Mouse (Mus musculus): ENCODE measurements at regions not wholly inside any gene's neighbourhood (a gene's known extent, or its start where the extent isn't known, plus 50 kb on each side); places are given as distances from the start of the nearest gene placed in this dataset.

- no peaks in the 10 kb centered on the region for H3K9me3 ChIP-seq
- H3K36me3 ChIP-seq: no peaks in the 10 kb centered on the region
- 86% methylated on average over 4 of the region's 4 CpGs for WGBS
- no peaks in the 10 kb centered on the region for H3K4me1 ChIP-seq (replicated peaks)
- no peak for ATAC-seq (ENCODE audit: insufficient number of reproducible peaks, insufficient read depth, low FRiP score, low TSS enrichment, low read depth)
- H3K27me3 ChIP-seq: no peaks in the 10 kb centered on the region
- H3K4me3 ChIP-seq (replicated peaks): no peak overlapping the region
- no peak overlapping the region for H3K9ac ChIP-seq (replicated peaks)
- no peak overlapping the region for H3K4me2 ChIP-seq
- no peak overlapping the region for H3K27ac ChIP-seq
These were observed 416.9 kb downstream of the Pik3r1 start for GRCm38 (mm10) chr13:101351123-101351522.

- no peaks in the 10 kb centered on the region for H3K9me3 ChIP-seq
- ATAC-seq (ENCODE audit: insufficient number of reproducible peaks, insufficient read depth, low FRiP score, low TSS enrichment, low read depth): no peak
- no peaks in the 10 kb centered on the region for H3K36me3 ChIP-seq
- H3K4me1 ChIP-seq (replicated peaks): no peaks in the 10 kb centered on the region
- no peak overlapping the region for H3K27ac ChIP-seq
- no peaks in the 10 kb centered on the region for H3K27me3 ChIP-seq
- no peak overlapping the region for H3K9ac ChIP-seq (replicated peaks)
- 93% methylated on average over 2 of the region's 2 CpGs for WGBS
- no peak overlapping the region for H3K4me3 ChIP-seq (replicated peaks)
- no peak overlapping the region for H3K4me2 ChIP-seq
These were observed 418.7 kb downstream of the Pik3r1 start for GRCm38 (mm10) chr13:101349354-101349753.

GRCm38 (mm10) chr13:101338280-101338872 is 429.6 kb downstream of the Pik3r1 start:
- no peaks in the 10 kb centered on the region for H3K4me1 ChIP-seq (replicated peaks)
- H3K9me3 ChIP-seq: no peaks in the 10 kb centered on the region
- H3K27ac ChIP-seq: no peak overlapping the region
- no peaks in the 10 kb centered on the region for H3K27me3 ChIP-seq
- no peak for ATAC-seq (ENCODE audit: insufficient number of reproducible peaks, insufficient read depth, low FRiP score, low TSS enrichment, low read depth)
- H3K4me2 ChIP-seq: no peak overlapping the region
- no peaks in the 10 kb centered on the region for H3K36me3 ChIP-seq
- no peak overlapping the region for H3K4me3 ChIP-seq (replicated peaks)
- 78% methylated on average over 3 of the region's 3 CpGs for WGBS
- H3K9ac ChIP-seq (replicated peaks): no peak overlapping the region

- Histone ChIP-seq H3K27ac (no peak overlapping the region), H3K4me2 (no peak overlapping the region), H3K36me3 (no peaks in the 10 kb centered on the region), H3K9ac (replicated peaks) (no peak overlapping the region), H3K27me3 (no peaks in the 10 kb centered on the region), H3K9me3 (no peaks in the 10 kb centered on the region), H3K4me1 (replicated peaks) (peaks cover 11% of the 10 kb centered on the region), H3K4me3 (replicated peaks) (no peak overlapping the region)
- 69% methylated on average over 4 of the region's 4 CpGs for WGBS
- no peak for ATAC-seq (ENCODE audit: insufficient number of reproducible peaks, insufficient read depth, low FRiP score, low TSS enrichment, low read depth)
These were observed 449.4 kb downstream of the Pik3r1 start for GRCm38 (mm10) chr13:101318621-101319020.

GRCm38 (mm10) chr13:101316336-101316735 is 451.7 kb downstream of the Pik3r1 start:
- ATAC-seq (ENCODE audit: insufficient number of reproducible peaks, insufficient read depth, low FRiP score, low TSS enrichment, low read depth): no peak
- no peaks in the 10 kb centered on the region for H3K36me3 ChIP-seq
- H3K9ac ChIP-seq (replicated peaks): no peak overlapping the region
- H3K9me3 ChIP-seq: no peaks in the 10 kb centered on the region
- no peaks in the 10 kb centered on the region for H3K27me3 ChIP-seq
- H3K4me1 ChIP-seq (replicated peaks): peaks cover 17% of the 10 kb centered on the region
- no peak overlapping the region for H3K4me3 ChIP-seq (replicated peaks)
- no peak overlapping the region for H3K4me2 ChIP-seq
- WGBS: 66% methylated on average over 4 of the region's 4 CpGs
- H3K27ac ChIP-seq: no peak overlapping the region

- Histone ChIP-seq H3K27me3 (no peaks in the 10 kb centered on the region), H3K4me3 (replicated peaks) (no peak overlapping the region), H3K9ac (replicated peaks) (no peak overlapping the region), H3K36me3 (no peaks in the 10 kb centered on the region), H3K27ac (no peak overlapping the region), H3K4me1 (replicated peaks) (peaks cover 22% of the 10 kb centered on the region), H3K4me2 (no peak overlapping the region), H3K9me3 (no peaks in the 10 kb centered on the region)
- no peak for ATAC-seq (ENCODE audit: insufficient number of reproducible peaks, insufficient read depth, low FRiP score, low TSS enrichment, low read depth)
These were observed 454.0 kb downstream of the Pik3r1 start for GRCm38 (mm10) chr13:101314040-101314439.

GRCm38 (mm10) chr13:101311634-101312314 is 456.2 kb downstream of the Pik3r1 start:
- Histone ChIP-seq H3K4me2 (no peak overlapping the region), H3K9ac (replicated peaks) (no peak overlapping the region), H3K4me3 (replicated peaks) (no peak overlapping the region), H3K27ac (no peak overlapping the region), H3K9me3 (no peaks in the 10 kb centered on the region), H3K4me1 (replicated peaks) (peaks cover 22% of the 10 kb centered on the region), H3K36me3 (no peaks in the 10 kb centered on the region), H3K27me3 (no peaks in the 10 kb centered on the region)
- 51% methylated on average over 3 of the region's 3 CpGs for WGBS
- ATAC-seq (ENCODE audit: insufficient number of reproducible peaks, insufficient read depth, low FRiP score, low TSS enrichment, low read depth): no peak

GRCm38 (mm10) chr13:101308724-101309123 is 459.3 kb downstream of the Pik3r1 start:
- H3K36me3 ChIP-seq: no peaks in the 10 kb centered on the region
- H3K4me2 ChIP-seq: no peak overlapping the region
- H3K27me3 ChIP-seq: no peaks in the 10 kb centered on the region
- no peak overlapping the region for H3K9ac ChIP-seq (replicated peaks)
- H3K9me3 ChIP-seq: no peaks in the 10 kb centered on the region
- ATAC-seq (ENCODE audit: insufficient number of reproducible peaks, insufficient read depth, low FRiP score, low TSS enrichment, low read depth): no peak
- WGBS: 96% methylated on average over 5 of the region's 5 CpGs
- peaks cover 11% of the 10 kb centered on the region; the same call in 1 of the 2 replicates for H3K4me1 ChIP-seq (replicated peaks)
- H3K27ac ChIP-seq: no peak overlapping the region
- no peak overlapping the region for H3K4me3 ChIP-seq (replicated peaks)

- Histone ChIP-seq H3K4me1 (replicated peaks) (peaks cover under 1% of the 10 kb centered on the region; the same call in 1 of the 2 replicates), H3K9ac (replicated peaks) (no peak overlapping the region), H3K36me3 (no peaks in the 10 kb centered on the region), H3K27me3 (no peaks in the 10 kb centered on the region), H3K4me3 (replicated peaks) (no peak overlapping the region), H3K4me2 (no peak overlapping the region), H3K9me3 (no peaks in the 10 kb centered on the region), H3K27ac (no peak overlapping the region)
- WGBS: 74% methylated on average over 11 of the region's 11 CpGs
- ATAC-seq (ENCODE audit: insufficient number of reproducible peaks, insufficient read depth, low FRiP score, low TSS enrichment, low read depth): no peak
These were observed 462.2 kb downstream of the Pik3r1 start for GRCm38 (mm10) chr13:101305695-101306413.

- Histone ChIP-seq H3K9ac (replicated peaks) (no peak overlapping the region), H3K36me3 (no peaks in the 10 kb centered on the region), H3K4me3 (replicated peaks) (no peak overlapping the region), H3K4me1 (replicated peaks) (no peaks in the 10 kb centered on the region), H3K4me2 (no peak overlapping the region), H3K9me3 (no peaks in the 10 kb centered on the region), H3K27me3 (no peaks in the 10 kb centered on the region), H3K27ac (no peak overlapping the region)
- WGBS: 68% methylated on average over 6 of the region's 6 CpGs
- ATAC-seq (ENCODE audit: insufficient number of reproducible peaks, insufficient read depth, low FRiP score, low TSS enrichment, low read depth): no peak
These were observed 463.0 kb downstream of the Pik3r1 start for GRCm38 (mm10) chr13:101305063-101305462.

- Histone ChIP-seq H3K4me3 (replicated peaks) (no peak overlapping the region), H3K9me3 (no peaks in the 10 kb centered on the region), H3K27me3 (no peaks in the 10 kb centered on the region), H3K4me1 (replicated peaks) (no peaks in the 10 kb centered on the region), H3K27ac (no peak overlapping the region), H3K4me2 (no peak overlapping the region), H3K36me3 (no peaks in the 10 kb centered on the region), H3K9ac (replicated peaks) (no peak overlapping the region)
- WGBS: 34% methylated on average over 2 of the region's 2 CpGs
- no peak for ATAC-seq (ENCODE audit: insufficient number of reproducible peaks, insufficient read depth, low FRiP score, low TSS enrichment, low read depth)
These were observed 466.7 kb downstream of the Pik3r1 start for GRCm38 (mm10) chr13:101301361-101301760.
